Mouse (Mus musculus) MEL-GATA-1-ER (cell line): ENCODE data around the gene Rbms3.

Experiments used
- DNase-seq: peaks from one replicate; pipeline ENCODE4 v3.0.0-alpha.2; 2012; ENCODE audit warnings: low read depth; ENCODE audit errors: extremely low read depth

Gene Rbms3

DNA sequence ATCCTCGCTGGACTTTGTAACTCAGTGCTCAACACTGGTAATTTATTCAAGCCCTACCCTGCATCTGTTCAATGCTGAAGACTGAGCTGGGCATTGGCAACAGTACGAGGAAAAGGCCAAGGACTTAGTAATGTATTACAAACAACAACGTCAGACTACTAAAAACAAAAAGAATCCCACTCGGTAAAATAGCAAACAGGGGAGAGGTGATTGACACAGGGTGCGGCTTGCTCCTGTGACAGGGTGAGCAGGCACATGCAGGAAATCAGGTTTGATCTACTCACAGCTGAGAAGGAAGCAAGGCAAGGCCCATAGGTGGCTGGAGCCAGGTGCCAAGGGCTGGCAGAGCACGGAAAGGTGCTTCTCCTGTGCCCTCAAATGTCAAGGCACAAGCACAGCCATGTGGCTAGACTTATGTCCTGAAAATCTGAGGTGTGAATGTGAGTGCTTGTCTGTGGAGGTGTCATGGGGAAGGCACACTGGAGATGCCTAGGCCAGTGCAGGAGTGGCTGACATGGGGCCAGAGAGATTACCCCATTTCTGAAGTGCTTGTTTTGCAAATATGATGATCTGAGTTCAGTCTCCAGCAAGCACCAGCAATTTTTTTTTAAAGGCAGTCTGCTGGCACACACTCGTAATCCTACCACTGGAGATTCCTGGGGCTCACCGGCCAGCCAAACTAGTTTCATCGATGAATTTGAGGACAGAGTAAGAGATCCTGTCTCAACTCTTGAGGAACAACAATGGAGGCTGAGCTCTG lies 251.4 kb downstream of the Rbms3 start:
- no peak for DNase-seq

DNA sequence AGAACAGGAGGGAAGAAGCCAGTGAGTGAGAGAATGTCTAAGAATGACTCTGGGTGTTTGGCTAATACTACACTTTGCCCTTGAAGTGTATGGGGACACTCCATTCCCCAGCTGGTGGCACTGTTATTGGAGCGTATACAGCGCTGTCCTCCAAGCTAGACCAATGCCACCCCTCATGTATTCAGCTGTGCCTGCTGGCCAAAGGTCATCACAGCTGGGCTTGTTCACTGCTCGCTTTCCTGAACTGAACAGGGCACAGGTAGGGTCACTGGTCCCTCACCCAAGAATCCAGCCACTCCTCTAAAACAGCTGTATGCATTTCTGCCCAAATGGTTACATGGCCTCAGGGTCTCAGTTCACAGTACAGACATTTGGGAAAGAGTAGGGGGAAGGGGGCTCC lies 253.9 kb downstream of the Rbms3 start:
- DNase-seq: no peak

DNA sequence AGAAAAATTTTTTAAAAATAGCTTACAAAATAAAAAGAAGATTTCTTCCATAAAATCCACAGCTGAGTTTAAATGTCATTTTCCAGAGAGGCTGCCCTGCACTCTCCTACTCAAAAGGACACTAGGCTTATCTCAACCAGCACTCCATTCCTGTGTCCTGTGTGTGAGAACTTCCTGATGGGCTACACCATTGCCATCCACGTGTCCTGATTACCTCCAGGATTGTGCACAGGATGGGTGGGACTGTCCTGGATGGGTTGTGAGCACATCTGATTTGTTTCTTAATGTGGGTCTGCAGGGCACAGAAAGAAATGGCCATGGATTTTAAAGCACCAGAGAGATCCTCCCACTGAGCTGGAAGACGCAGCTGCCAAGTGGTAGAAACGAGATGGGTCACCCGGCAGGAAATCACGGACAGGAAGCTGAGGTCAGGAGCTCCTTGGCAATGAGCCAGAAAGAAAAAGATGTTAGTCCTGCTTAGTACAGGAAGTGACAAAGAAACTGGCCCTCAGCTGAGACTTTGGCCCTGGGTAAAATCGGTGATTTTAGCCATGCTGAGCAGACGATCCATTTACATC lies 256.5 kb downstream of the Rbms3 start:
- no peak for DNase-seq

DNA sequence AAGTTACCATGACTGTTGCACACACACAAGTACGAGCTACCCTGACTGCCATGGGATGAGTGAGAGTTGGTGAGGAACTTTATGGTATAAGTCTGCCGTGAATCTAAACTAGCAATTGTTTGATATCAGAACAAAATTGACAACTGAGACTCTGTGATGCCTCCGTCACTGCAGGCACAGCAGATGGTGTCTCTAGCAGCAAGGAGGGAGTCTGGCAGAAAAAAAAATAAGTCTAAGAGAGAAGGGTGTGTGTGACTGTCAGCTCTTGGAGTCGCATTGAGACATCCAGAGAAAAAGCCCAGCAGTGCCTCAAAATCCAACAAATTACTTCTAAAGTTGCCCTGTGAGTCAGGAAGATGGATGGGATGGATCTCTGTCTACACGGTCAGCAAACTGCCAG lies 257.7 kb downstream of the Rbms3 start:
- no peak for DNase-seq

DNA sequence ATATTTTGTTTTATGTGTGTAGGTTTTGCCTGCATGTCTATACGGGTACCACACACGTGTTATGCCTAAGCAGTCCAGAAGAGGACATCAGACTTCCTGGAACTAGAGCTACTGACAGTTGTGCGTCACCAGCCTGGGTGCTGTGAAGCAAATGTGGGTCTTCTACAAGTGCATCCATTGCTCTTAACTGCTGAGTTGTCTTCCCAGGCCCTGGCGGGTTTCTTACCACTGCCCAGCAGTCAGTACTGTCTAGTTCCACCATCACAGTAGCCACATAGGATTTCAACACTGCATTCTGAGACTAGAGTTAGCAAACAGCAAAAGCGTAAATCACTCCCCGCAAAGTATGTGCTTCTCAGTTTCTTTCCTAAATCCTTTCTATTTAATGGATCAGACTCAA lies 259.6 kb downstream of the Rbms3 start:
- DNase-seq: no peak

DNA sequence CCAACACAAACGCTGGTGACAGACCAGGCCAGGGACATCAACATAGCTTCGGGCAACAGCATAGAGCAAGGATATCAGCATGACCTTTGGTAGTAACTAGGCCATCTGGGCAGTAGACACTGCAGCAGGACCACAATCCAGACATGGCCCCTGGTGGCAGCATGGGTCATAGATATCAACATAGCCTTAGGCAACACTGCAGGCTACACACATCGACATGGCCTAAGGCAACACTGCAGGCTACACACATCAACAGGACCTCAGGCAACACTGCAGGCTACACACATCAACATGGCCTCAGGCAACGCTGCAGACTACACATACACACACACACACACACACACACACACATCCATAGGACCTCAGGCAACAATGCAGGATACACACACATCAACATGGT lies 261.7 kb downstream of the Rbms3 start:
- DNase-seq: no peak

DNA sequence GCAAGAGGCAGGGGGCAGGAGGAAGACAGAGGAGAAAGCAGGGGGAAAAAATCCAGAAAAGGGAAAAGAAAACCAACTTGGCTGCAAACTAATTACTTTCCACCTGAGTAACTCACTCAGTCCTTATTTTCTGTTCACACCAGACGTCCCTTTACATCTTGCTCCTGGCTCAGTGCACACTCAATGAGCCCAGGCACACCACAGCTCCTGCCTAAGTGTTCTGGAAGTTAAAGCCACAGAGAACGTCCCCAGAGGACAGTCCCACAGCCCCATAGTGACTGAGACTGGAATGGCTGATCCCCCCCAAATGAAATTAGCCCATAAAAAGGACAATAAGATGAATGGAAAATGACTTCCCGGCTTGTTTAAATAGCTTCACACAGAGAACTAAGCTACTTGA lies 265.1 kb downstream of the Rbms3 start:
- DNase-seq: no peak

DNA sequence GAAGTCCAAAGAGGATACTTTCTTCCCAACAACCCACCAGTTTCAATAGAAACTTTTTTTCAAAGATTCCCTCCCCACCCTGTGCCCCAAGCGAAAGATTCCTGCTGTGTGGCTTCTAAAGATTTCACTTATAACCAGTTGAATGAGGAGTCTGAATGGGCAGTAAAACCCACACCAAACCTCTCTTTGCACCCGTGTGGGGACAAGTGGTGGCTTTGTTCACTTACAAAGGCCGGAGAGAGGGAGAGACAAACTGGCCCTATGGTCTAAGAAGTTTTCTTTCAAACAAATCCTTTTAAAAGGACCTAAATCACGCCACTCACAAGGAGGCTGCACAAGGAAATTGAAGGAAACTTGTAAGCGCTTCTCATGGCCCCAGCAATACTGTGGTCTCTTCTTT lies 268.3 kb downstream of the Rbms3 start:
- no peak for DNase-seq

DNA sequence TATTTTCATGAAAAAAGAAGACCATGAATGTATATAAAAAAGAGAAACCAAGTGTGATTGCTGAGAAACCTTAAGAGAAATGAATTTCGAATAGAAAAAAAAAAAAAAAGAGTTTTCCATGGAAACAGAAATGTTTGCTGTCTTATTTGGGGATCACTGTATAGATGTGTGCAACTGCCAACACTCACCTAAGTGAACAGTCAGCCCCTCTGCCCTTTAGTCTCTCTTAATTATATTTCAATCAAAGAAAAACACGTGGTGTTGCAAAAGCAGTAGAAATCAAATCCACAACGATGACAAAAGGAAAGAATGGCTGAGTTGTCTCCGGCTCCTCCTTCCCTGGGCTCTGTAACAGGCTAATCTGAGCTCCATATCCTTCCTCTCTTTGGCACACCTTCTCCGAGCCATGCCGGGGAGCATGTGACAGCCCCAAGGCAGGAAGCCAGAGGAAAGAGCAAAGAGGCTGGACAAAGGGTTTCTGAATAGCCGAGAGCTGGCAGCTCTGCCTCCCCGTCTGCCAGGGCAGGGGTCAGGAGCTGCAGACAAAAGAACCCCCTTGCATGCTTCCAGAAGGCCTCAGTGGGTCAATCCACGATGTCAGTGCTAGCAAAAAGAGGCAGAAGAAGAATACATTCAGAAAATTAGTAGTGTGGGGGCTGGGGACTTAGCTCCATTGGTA lies 272.8 kb downstream of the Rbms3 start:
- DNase-seq: no peak

DNA sequence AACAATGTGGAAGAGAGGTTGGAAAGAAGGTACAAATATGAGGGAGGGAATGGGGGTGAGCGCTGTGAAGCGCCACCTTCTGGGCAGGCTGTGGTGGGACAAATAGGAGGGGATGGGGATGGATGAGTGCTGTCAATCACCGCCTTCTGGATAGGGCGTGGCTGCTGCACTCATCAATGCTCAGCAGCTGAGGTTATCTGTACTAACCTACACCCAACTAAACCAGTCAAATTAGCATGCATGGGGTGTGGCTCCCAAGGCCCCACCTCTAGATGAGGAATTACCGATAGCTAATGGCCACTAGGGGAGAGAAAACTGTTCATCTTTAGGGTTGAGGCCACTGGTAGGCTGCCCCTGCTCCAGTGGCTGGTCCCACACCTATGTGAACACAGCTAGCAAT lies 274.2 kb downstream of the Rbms3 start:
- no peak for DNase-seq

DNA sequence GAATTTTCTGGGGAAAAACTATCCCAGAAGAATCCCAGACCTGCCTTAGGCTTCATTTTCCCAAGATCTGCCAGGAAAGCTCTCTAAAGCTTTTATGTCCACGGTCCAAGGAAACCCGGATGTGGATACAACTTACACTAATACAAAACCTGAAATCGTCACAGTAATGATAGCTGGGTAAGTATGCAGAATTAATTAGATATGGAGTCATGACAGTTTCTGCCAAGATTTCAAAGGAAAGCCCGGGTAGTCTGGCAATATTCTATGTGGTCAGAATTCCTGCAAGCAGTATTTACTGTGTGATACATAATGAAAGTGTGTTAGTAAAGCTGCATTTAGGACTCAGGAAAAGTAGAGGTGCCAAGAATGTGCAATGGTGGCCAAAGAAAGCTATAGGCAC lies 287.4 kb downstream of the Rbms3 start:
- no peak for DNase-seq

DNA sequence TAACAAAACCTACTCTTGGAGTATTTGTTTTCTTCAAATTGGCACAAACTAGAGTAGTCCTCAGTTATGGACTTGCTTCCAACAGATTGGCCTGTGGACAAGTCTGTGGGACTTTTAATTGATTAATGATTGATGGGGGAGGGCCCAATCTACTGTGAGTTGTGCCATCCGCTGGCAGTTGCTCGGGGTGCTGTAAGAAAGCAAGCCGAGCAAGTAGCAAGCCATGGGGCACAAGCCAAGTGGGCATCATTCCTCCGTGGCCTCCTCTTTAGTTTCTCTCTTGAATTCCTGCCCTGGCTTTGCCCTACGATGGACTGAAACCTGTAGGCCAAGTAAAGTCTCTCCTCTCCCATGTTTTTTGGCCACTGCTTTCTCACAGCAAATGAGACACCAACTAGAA lies 299.0 kb downstream of the Rbms3 start:
- DNase-seq: no peak

DNA sequence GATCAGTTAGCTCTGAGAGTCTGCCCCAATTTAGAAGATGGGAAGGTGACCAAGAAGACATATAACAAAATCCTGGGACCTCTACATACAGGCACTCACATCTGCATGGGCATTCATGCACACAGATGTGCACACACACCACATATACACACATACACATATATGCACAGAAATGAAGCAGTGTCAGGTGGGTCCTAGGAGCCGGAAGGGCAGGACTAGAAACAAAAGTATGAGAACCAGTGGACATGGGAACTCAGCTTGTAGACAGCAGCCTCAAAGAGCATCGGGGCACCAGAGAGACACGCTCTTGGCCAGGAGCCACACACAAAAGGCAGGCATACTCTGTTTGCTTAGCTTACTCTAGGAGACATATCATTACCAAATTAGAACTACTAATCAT lies 310.4 kb downstream of the Rbms3 start:
- no peak for DNase-seq

DNA sequence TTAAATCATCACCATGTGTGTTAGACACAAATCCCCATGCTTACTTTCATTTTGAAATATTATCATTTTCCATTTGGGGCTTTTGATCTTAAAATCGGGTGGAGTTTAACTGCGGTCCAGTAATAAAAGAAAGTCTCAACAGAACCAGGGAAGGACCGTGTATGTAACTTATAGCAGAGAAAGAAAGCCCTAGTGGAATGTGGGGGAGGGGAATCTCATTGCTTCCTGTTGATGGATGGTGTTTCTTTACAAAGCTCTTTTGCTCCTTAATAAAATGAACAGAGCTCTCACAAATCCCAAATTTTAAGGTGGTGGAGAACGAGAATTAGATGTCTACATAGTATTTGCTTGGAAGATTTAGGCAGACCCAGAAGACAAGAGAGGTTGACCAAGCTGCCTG lies 311.3 kb downstream of the Rbms3 start:
- no peak for DNase-seq

DNA sequence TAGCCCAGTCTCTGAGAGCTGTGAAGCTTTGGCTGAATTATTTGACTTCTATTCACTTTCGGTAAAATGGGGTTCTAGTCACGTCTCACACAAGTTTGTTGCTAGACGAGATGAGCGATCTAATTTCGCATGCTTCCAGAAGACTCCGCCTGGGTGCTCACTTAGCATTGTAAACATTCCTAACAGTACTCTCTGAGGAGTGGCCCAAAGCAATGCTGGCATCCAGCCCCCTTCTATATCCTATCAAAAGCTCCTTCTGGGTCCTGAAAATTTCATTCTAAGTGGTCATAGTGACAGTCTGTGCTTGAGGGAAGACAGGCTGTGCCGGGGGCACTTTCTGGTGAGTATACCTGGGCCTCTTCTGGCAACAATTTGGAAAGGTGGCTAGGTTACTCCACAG lies 312.5 kb downstream of the Rbms3 start:
- no peak for DNase-seq

DNA sequence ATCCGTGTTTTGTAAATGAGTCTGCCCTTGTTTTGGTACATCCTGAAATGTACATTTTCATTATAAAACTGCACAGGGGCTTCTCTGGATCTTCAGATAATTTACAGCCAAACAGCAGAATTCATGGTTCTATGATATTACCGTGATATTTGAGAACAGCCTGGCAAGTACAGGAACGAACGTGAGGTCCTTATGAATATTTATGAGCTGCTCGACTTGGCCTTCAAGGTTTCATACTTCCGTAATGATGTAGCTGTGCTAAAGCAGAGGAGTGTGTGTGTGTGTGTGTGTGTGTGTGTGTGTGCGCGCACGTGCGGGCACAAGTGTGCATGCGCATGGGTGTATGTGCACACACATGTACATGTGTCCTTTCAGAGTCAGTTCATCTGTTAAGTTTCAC lies 316.1 kb downstream of the Rbms3 start:
- DNase-seq: no peak

DNA sequence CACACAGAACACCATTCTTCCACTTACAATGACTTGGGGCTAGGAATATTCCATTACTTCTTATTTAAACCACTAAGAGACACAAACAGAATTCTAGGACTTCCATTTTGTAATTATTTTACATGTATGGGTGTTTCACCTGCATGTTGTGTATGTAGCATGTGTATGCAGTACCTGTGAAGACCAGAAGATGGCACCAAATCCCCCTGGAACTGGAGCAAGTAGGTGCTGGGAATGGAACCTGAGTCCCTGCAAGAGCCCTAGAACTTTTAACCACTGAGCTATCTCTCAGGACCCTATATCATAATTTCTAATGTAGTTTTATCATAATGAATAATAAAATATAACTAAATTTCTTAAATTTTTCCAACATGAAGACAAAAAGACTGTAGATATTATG lies 319.9 kb downstream of the Rbms3 start:
- DNase-seq: no peak

DNA sequence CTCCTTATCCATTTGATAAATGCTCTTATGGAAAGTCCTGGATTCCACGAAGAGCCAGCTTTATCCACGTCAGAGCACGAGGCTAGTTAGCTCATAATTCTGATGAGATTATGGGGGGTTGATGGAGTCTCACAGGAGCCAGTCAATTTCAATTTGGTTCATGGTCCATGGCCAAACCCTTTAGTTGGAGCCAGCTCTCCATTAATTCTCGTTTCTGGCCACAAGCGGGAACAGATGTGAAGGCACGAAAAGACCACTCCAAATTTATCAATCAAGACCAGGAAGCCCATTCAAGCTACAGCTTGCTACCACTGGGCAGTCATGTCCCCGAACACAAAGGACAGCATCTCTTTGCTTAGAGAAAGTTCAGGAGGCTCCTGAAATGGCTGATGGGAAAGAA lies 330.7 kb downstream of the Rbms3 start:
- DNase-seq: no peak

DNA sequence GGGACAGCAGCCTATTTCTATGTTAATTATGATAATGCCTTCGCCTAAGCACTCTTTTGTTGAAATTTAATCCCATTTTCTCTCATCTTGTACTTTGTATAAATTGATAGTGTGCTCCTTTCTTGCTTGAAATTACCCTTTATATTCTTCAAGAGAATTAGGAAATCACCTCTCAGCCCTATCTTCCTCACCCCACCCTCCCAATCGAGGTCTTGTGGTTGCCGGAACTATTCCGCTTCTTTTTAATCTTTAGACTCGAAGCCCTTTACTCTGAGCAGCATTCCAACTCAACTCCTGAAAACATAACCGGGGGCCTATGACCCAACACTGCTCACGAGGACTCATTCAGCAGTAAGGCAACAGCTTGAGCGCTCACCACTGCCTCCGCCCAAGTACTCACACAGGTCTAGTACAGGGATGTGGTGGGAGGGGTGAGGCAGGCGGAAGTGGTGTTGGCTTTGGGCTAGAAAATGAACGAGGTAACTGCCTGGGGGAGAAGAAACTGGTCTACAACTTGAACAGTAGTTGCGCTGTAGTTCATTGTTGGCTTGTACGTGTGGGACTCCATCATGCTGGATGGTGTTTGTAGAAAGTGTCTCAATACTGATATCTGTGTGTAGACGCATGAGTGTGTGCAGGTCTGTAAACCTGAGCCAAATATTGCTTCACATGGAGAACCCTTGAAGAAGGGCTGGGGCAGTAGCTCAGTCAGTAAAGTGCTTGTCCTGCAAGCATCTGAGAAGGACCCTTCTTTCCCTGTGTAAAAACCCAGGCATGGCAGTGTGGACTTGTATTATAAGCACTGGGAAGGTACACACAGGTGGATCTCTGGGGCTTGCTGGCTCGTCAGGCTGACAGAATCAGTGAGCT lies 331.8 kb downstream of the Rbms3 start:
- no peak for DNase-seq

DNA sequence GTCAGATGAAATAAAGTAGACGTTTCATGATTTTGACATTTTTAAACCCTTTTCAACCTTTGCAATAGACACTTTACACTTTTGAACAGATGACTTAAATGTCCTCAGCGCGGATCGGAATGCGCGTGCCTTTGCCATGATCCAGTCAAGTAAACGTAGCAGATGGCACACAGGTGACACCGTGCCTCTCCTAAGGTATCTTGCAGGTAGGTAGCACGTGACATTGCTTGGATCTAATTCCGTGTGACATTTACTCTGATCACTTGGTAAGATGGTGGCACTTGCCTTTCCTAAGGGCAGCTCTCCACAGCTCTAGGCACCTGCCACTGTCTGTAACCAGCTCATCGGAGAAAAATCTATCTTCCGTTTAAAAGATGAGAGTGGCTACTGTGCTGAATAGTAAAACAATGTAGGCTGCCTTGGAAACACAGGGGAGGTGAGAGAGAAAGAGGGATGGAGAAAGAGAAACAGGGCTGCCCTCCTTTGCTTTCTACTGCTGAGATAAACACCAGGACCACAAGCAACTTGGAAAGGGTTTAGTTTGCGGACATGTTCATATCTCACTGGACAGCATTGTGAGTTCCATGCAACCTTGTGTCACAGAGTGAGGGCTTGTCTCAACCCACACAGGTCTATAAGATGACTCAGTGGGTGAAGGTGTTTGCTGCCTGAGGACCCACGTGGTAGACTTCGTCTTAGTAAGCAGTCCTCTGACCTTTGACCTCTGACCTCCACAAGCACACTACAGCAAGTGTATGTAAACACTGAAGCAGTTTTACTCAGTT lies 338.5 kb downstream of the Rbms3 start:
- no peak for DNase-seq

DNA sequence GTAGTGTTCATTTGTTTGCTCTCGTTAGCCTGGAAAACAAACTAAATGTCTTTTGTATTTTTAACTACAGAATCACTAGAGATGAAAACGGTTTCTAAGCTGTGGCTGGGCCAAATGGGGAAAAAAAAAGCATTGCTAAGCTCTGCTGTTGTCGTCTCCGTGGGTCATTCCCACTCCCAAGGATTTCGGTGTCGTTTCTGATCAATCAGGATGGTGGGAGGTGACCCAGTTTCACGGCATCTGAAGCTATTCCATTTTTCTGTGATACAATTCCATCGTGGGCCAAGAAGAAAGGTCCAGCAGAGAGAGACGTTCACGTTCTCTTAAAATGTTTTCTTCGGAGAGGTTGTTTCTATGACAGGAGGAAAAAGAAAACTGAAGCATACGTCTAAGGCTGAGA lies 354.9 kb downstream of the Rbms3 start:
- no peak for DNase-seq
